Mouse (Mus musculus): ENCODE results near the gene Chek2.

The Chek2 gene

DNA sequence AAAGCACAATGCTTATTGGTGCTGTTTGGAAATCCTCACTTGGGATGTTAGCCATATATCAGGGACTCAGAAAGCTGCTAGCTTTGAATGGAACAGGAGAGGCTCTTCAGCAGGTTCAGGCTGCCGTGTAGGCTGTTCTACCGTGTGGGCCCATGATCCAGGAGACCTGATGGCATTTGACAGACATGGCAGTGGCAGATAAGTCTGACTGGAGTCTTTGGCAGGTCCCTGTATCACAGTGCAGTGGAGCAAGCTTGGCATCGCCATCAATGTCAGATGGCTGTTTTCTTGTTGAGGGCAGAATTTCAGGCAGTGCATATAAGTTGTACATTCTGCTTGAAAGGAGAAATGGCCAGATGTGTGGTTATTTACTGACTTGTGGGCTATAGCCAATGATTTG is 50.8 kb downstream of the Chek2 start:
- in situ Hi-C loops (cut with MboI; ENCODE audit: unreplicated experiment in 2 of 2): loop anchor here in 1 of 2 experiments (25.0 kb wide), 1 partner anchor 1272 kb away; no protein-coding TSS in a partner anchor

DNA sequence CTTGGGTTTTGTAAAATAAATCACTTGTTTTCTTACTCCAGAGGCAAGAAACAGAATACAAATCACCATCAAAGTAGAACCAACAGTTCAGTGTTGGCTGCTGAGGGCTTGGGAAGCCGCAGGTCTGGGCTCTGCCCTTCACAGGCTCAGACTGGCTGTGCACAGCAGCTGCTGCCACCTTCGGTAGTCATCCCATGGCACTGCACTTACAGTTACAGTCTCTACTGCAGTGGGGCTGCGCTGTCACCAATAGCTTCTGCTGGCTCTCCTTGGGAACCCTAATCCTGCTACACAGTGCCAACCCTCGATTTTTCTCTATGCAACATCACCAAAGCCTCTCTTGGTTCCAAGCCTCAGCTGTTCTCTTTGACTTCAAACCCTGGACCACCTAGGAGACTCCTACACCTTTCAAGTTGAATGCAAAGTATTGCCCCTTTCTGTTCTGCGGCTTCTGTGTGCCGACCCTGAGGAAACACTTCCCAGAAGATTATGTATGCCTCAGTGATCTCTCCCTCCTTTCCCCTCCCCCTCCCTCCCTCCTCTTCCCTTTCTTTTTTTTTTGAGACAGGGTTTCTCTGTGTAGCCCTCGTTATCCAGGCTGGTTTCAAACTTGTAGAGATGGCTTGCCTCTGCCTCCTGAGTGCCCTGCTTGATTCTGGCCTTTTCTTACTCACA is 57.5 kb downstream of the Chek2 start:
- in situ Hi-C loops (cut with MboI; ENCODE audit: unreplicated experiment in 2 of 2): loop anchor here in 1 of 2 experiments (25.0 kb wide), 1 partner anchor 1265 kb away; no protein-coding TSS in a partner anchor

DNA sequence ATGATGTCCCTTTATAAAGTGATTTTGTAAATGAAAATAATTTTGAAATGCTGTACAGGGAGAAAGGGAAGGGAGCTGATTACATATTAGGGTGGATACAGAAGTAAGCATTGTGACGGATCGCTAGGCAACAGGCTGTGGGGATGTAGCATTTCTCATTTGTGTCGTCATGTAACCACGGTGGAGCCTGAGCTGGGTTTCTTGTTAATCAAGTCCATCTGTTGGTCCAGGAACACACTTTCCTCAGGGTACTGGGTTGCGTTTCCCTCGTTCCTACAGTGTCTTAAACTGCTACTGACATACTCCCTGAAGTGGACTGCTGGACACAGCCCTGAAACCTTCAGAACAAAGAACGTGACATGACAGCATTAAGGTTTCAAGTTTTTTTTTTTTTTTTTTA is 58.4 kb downstream of the Chek2 start:
- in situ Hi-C loops (cut with MboI; ENCODE audit: unreplicated experiment in 2 of 2): loop anchor here in 1 of 2 experiments (25.0 kb wide), 1 partner anchor 1264 kb away; no protein-coding TSS in a partner anchor

DNA sequence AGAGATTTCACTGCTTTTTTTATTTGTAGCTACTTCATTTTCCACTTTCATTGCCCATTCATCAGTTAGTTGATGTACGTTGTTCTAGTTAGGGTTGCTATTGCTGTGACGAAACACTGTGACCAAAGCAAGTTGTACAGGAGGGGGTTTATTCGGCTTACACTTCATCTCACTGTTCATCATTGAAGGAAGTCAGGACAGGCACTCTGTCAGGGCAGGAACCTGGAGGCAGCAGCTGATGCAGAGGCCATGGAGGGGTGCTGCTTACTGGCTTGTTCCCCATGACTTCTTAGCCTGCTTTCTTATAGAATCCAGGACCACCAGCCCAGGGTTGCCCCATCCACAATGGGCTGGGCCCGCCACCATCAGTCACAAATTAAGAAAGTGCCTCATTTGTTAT is 59.0 kb downstream of the Chek2 start:
- in situ Hi-C loops (cut with MboI; ENCODE audit: unreplicated experiment in 2 of 2): loop anchor here in 1 of 2 experiments (25.0 kb wide), 1 partner anchor 1264 kb away; no protein-coding TSS in a partner anchor

DNA sequence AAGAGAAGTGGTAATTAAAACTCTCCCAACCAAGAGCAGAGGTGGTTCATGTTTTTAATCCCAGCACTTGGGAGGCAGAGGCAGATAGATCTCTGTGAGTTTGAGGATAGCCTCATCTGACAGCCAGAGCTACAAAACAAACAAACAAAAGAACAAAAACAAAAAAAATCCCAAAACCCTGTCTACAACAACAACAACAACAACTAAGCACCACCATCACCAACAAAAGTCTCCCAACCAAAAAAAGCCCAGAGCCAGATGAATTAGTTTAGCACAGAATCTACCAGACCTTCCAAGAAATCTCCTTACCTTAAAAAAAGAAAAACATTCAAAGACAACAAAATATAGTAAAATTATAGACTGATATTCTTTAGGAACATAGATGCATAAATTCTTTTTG is 60.6 kb downstream of the Chek2 start:
- in situ Hi-C loops (cut with MboI; ENCODE audit: unreplicated experiment in 2 of 2): no loop called here

DNA sequence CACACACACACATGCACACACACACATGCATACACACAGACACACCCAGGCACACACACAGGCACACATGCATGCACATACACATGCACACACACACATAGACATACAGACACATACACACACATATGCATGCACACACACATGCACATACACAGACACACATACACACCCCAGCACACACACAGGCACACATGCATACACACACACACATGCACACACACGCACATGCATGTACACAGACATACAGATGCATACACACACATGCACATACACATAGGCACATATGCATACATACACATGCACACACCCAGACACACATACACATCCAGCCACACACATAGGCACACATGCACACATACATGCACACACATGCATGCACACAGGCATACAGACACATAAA is 66.9 kb downstream of the Chek2 start:
- in situ Hi-C loops (cut with MboI; ENCODE audit: unreplicated experiment in 2 of 2): no loop called here

DNA sequence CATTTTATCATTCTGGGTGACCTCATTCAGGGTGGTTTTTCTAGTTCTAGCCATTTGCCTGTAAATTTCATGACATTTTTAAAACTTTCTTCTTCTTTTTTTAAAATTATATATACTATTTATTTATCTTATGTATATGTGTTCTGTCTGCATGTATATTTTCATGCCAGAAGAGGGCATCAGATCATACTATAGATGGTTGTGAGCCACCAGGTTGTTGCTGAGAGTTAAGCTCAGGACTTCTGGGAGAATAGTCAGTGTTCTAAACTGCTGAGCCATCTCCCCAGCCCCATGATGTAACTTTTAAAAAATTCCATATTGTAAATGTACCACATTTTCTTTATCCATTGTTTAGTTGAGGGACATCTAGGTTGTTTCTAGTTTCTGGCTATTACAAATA is 69.1 kb downstream of the Chek2 start:
- in situ Hi-C loops (cut with MboI; ENCODE audit: unreplicated experiment in 2 of 2): no loop called here

DNA sequence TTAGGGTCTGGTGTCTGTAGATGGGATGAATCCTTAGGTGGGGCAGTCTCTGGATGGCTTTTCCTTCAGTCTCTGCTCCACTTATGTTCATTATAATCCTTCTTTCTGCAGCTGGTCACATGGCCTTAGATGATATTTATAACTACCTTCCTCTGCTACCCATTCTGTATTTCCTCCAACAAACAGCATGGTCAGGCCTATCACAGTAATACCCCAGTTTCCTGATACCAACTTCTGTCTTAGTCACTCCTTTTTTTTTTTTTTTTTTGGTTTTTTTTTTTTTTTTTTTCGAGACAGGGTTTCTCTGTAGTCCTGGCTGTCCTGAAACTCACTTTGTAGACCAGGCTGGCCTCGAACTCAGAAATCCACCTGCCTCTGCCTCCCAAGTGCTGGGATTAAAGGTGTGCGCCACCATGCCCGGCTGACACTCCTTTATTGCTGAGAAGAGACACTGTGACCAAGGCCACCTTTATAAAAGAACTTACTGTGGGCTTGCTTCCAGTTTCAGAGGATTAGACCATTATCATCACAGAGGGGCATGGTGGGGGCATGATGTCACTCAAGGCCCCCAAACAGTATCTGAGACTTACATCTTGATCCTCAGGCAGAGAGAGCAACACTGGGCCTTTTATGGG is 70.3 kb downstream of the Chek2 start:
- in situ Hi-C loops (cut with MboI; ENCODE audit: unreplicated experiment in 2 of 2): no loop called here

DNA sequence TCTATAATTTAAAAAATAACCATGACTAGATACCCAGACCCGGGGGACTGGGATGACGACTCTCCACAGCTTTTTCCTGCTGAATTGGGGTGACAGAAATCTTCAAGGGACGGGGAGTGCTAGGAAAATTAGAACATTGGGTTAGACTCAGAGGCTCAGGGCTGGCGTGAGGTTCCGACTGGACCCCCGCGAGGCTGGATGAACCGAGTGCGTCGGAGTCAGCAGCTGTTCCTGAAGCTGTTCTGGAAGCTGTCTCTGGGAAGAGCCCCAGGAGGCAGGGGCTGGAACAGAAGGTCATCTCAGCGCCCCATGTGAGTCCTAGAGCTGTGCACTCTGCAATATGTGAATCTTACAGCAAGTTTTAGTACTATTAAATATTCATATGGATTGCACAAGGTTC is 75.1 kb downstream of the Chek2 start:
- in situ Hi-C loops (cut with MboI; ENCODE audit: unreplicated experiment in 2 of 2): no loop called here

DNA sequence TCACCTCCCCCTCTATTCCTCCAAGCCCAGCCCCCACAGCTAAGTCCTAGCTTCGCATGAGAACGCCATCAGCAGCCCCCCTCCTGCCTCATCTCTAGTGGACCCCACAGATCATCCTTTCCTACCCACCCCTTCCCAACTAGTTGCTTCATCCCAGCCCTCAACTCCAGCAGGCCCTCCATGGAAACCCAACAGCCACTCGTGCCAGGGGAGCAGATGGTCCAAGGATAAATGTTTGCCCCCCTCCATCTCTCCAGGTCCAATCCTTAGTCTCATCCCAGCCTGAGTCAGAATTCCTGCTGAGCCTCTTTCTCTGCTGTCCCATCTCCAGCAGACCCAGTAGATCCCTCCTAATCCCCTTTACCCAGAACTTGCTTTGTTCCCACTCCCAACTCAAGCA is 76.5 kb downstream of the Chek2 start:
- in situ Hi-C loops (cut with MboI; ENCODE audit: unreplicated experiment in 2 of 2): no loop called here

DNA sequence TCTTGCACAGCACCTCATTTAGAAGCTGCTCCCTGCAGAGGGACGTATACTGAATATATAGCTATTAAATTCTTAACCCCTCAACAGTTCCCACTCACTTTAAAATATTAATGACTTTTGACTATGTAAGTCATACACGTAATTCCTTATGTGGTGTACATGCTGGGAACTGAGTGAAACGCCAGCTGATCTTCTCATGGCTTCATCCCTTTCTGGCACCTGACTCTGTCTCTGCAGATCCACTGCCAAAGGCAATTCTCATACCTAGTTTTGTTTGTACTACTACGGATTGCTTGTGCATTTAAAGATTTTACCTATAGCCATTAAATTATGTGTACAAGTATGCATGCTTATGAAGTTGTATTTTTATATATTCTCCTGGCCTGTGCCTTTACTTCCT is 79.8 kb downstream of the Chek2 start:
- in situ Hi-C loops (cut with MboI; ENCODE audit: unreplicated experiment in 2 of 2): no loop called here

DNA sequence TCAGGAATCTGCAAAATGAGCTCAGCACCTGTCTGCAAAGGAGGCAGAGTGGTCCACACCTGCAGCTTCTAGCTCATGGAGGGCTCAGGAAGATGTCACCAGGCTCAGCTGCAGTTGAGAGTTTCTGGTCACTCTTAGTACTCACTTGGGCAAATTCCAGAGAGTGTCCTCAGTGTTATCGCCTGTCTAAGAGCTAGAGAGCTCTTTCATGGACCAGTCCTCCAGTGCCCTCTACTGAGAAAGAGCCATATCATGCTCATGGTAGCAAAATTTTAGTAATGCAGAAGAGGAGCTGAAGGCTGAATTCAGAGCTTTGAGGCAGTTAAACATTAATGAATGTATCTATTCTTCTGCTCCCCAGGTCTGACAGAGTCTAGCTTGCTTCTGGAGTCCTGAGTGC is 83.6 kb downstream of the Chek2 start:
- in situ Hi-C loops (cut with MboI; ENCODE audit: unreplicated experiment in 2 of 2): no loop called here
